8 mouse cellular contexts compared by ENCODE assay signal in genomic region chr4:116596379-116596778, GRCm38 (mm10). TPM values are rescaled to one million over a fixed set of nuclear protein-coding genes. Genes with fewer than 3 reads are reported as not detected.
A peak's percentile ranks its signal among the peaks of the same experiment; 100 is the strongest.
DNase-seq lines count a peak whose midpoint lies in the region; ATAC-seq and TF ChIP-seq lines count a peak whose summit lies in the region.

Gene Ccdc17, plus strand, starts transcription at chr4:116596654.

- H3K27ac ChIP-seq in heart, embryonic 10.5 days = peak within 1 kb of the TSS; percentile 87
- H3K27ac ChIP-seq in MEL (ENCODE audit: control insufficient read depth, low read depth, low read length) = peak within 1 kb of the TSS; percentile 74
- peak within 1 kb of the TSS; percentile 35; the same call in 1 of the 2 replicates for H3K27ac ChIP-seq in forebrain, embryonic 16.5 days (ENCODE audit: low read length)
- peak within 1 kb of the TSS; percentile 84 for H3K27ac ChIP-seq in limb, embryonic 13.5 days
- peak within 1 kb of the TSS; percentile 76 for H3K27ac ChIP-seq in neural tube, embryonic 14.5 days (ENCODE audit: low read depth, low read length)

- peak within 1 kb of the TSS; percentile 78 for H3K9ac ChIP-seq in MEL (ENCODE audit: control insufficient read depth, low read depth, low read length, poor library complexity, severe bottlenecking)
- peak within 1 kb of the TSS; percentile 74 for H3K9ac ChIP-seq in forebrain, embryonic 16.5 days (replicated peaks; ENCODE audit: low read depth, low read length)
- peak within 1 kb of the TSS; percentile 80 for H3K9ac ChIP-seq in limb, embryonic 13.5 days
- peak within 1 kb of the TSS; percentile 63 for H3K9ac ChIP-seq in neural tube, embryonic 14.5 days (replicated peaks; ENCODE audit: low read depth, low read length)

- H3K9me3 ChIP-seq in heart, embryonic 10.5 days = no peaks in the 10 kb centered on the region; the same call in 1 of the 2 replicates
- H3K9me3 ChIP-seq in MEL (replicated peaks; ENCODE audit: insufficient read depth, low read length) = no peaks in the 10 kb centered on the region
- H3K9me3 ChIP-seq in forebrain, embryonic 16.5 days (ENCODE audit: control insufficient read depth, low read length) = no peaks in the 10 kb centered on the region
- no peaks in the 10 kb centered on the region for H3K9me3 ChIP-seq in limb, embryonic 13.5 days
- no peaks in the 10 kb centered on the region for H3K9me3 ChIP-seq in neural tube, embryonic 14.5 days (ENCODE audit: control insufficient read depth, low read length)

- peaks cover 23% of the 10 kb centered on the region for H3K4me1 ChIP-seq in heart, embryonic 10.5 days
- peaks cover 5 to 9% of the 10 kb centered on the region in 2 experiments; a peak in 2 of 4 replicates for H3K4me1 ChIP-seq in MEL (ENCODE audit: control insufficient read depth in 1 of 2, insufficient read depth in 2 of 2, low read length in 2 of 2)
- H3K4me1 ChIP-seq in forebrain, embryonic 16.5 days (replicated peaks; ENCODE audit: control insufficient read depth, insufficient read depth, low read length) = peaks cover 16% of the 10 kb centered on the region
- H3K4me1 ChIP-seq in limb, embryonic 13.5 days = peaks cover 19% of the 10 kb centered on the region
- H3K4me1 ChIP-seq in neural tube, embryonic 14.5 days (ENCODE audit: control insufficient read depth, insufficient read depth, low read length) = peaks cover 13% of the 10 kb centered on the region

- TF ChIP-seq RAD21 in MEL (IDR thresholded peaks at IDR 0.05; ENCODE audit: low read depth, low read length) = no peak

- H3K4me2 ChIP-seq in forebrain, embryonic 16.5 days (ENCODE audit: low read length) = peak within 1 kb of the TSS; percentile 87
- H3K4me2 ChIP-seq in limb, embryonic 13.5 days (replicated peaks) = peak within 1 kb of the TSS; percentile 85
- H3K4me2 ChIP-seq in neural tube, embryonic 14.5 days (ENCODE audit: low read depth, low read length) = peak within 1 kb of the TSS; percentile 90

- peak in 2 of 3 experiments; percentile 7; a peak in 1 of 6 replicates for TF ChIP-seq CTCF in MEL (IDR thresholded peaks at IDR 0.05 in 2 of 3, conservative IDR thresholded peaks at IDR 0.05 in 1 of 3; ENCODE audit: control insufficient read depth in 1 of 3, insufficient read depth in 1 of 3, low read depth in 2 of 3, low read length in 3 of 3, poor library complexity in 1 of 3, severe bottlenecking in 1 of 3)

- H3K79me2 ChIP-seq in MEL (ENCODE audit: control insufficient read depth, insufficient read depth, low read length, poor library complexity) = peaks cover 6% of the 10 kb centered on the region; the same call in 1 of the 2 replicates

- TF ChIP-seq EP300 in MEL (IDR thresholded peaks at IDR 0.05; ENCODE audit: low read depth in 1 of 2, low read length in 2 of 2) = no peak

- H3K27me3 ChIP-seq in heart, embryonic 10.5 days (ENCODE audit: insufficient read depth, poor library complexity, severe bottlenecking) = no peaks in the 10 kb centered on the region
- no peaks in the 10 kb centered on the region for H3K27me3 ChIP-seq in MEL (ENCODE audit: control insufficient read depth in 1 of 2, insufficient read depth in 2 of 2, low read length in 2 of 2)
- no peaks in the 10 kb centered on the region for H3K27me3 ChIP-seq in forebrain, embryonic 16.5 days (replicated peaks; ENCODE audit: control insufficient read depth, insufficient read depth, low read length)
- H3K27me3 ChIP-seq in limb, embryonic 13.5 days = no peaks in the 10 kb centered on the region
- no peaks in the 10 kb centered on the region for H3K27me3 ChIP-seq in neural tube, embryonic 14.5 days (ENCODE audit: control insufficient read depth, insufficient read depth, low read length)

- WGBS in heart, embryonic 10.5 days = 28% methylated on average over 5 of the region's 5 CpGs
- WGBS in forebrain, embryonic 16.5 days = 25% methylated on average over 5 of the region's 5 CpGs
- 25% methylated on average over 5 of the region's 5 CpGs for WGBS in limb, embryonic 13.5 days
- 26% methylated on average over 5 of the region's 5 CpGs for WGBS in neural tube, embryonic 14.5 days

- peaks cover 49% of the 10 kb centered on the region for H3K36me3 ChIP-seq in heart, embryonic 10.5 days
- H3K36me3 ChIP-seq in MEL (ENCODE audit: control insufficient read depth in 1 of 2, insufficient read depth in 2 of 2, low read length in 2 of 2) = peaks cover 4 to 5% of the 10 kb centered on the region in 2 experiments
- peaks cover 10% of the 10 kb centered on the region for H3K36me3 ChIP-seq in forebrain, embryonic 16.5 days (ENCODE audit: control insufficient read depth, insufficient read depth)
- H3K36me3 ChIP-seq in limb, embryonic 13.5 days = peaks cover 52% of the 10 kb centered on the region
- H3K36me3 ChIP-seq in neural tube, embryonic 14.5 days (ENCODE audit: control insufficient read depth, insufficient read depth, low read length) = peaks cover 26% of the 10 kb centered on the region

- no peak for DNase-seq in heart, embryonic 10.5 days (ENCODE audit: low spot score)
- DNase-seq in heart, postnatal 25 days (ENCODE audit: low spot score) = no peak
- DNase-seq in MEL (ENCODE audit: low read depth, low spot score) = no peak
- DNase-seq in thymus, adult 18-20 months = no peak
- no peak for DNase-seq in spleen, postnatal 4 days (ENCODE audit: low spot score in 2 of 2)

- H3K4me3 ChIP-seq in heart, embryonic 10.5 days = peak within 1 kb of the TSS; percentile 74
- H3K4me3 ChIP-seq in MEL (ENCODE audit: control insufficient read depth in 1 of 2, insufficient read depth in 1 of 2, low read depth in 2 of 2, low read length in 2 of 2) = peak within 1 kb of the TSS; percentile 88 to 98
- H3K4me3 ChIP-seq in forebrain, embryonic 16.5 days (replicated peaks; ENCODE audit: low read length) = peak within 1 kb of the TSS; percentile 66
- H3K4me3 ChIP-seq in limb, embryonic 13.5 days = peak within 1 kb of the TSS; percentile 68
- H3K4me3 ChIP-seq in neural tube, embryonic 14.5 days (ENCODE audit: low read depth, low read length) = peak within 1 kb of the TSS; percentile 64

- no peak for TF ChIP-seq POLR2A in MEL (IDR thresholded peaks at IDR 0.05; ENCODE audit: control insufficient read depth in 1 of 2, insufficient read depth in 1 of 2, low read depth in 1 of 2, low read length in 2 of 2, poor library complexity in 1 of 2)

- intact Hi-C loops in heart, postnatal 25 days (cut with DNase I) = no loop called here

- ATAC-seq in forebrain, embryonic 16.5 days = no peak
- ATAC-seq in limb, embryonic 13.5 days (ENCODE audit: low FRiP score, low read depth) = no peak
- ATAC-seq in neural tube, embryonic 14.5 days (ENCODE audit: low read depth) = no peak

TF ChIP-seq in MEL, 35 proteins besides CTCF, POLR2A, EP300 and RAD21:
- TF ChIP-seq KAT2A (conservative IDR thresholded peaks at IDR 0.05; ENCODE audit: low read depth, low read length) (no peak), GATA1 (IDR thresholded peaks at IDR 0.05; ENCODE audit: low read depth, low read length) (no peak), MEF2A (IDR thresholded peaks at IDR 0.05; ENCODE audit: extremely low read depth, insufficient replicate concordance, low read depth, low read length, poor library complexity, severe bottlenecking) (no peak), NRF1 (IDR thresholded peaks at IDR 0.05; ENCODE audit: insufficient read depth, low read depth, low read length, poor library complexity, severe bottlenecking) (no peak), ZMIZ1 (IDR thresholded peaks at IDR 0.05; ENCODE audit: low read depth, low read length) (no peak), ETS1 (IDR thresholded peaks at IDR 0.05; ENCODE audit: low read depth, low read length) (no peak), UBTF (IDR thresholded peaks at IDR 0.05; ENCODE audit: borderline replicate concordance, insufficient read depth, low read depth, low read length) (no peak), TAL1 (IDR thresholded peaks at IDR 0.05; ENCODE audit: low read length) (no peak), TCF12 (IDR thresholded peaks at IDR 0.05; ENCODE audit: low read depth, low read length) (no peak), CHD2 (IDR thresholded peaks at IDR 0.05; ENCODE audit: low read length) (no peak), BHLHE40 (IDR thresholded peaks at IDR 0.05; ENCODE audit: borderline replicate concordance, low read depth, low read length) (no peak), RCOR1 (IDR thresholded peaks at IDR 0.05; ENCODE audit: low read depth, low read length) (no peak), USF1 (IDR thresholded peaks at IDR 0.05; ENCODE audit: low read depth, low read length) (no peak), CHD1 (IDR thresholded peaks at IDR 0.05; ENCODE audit: low read depth, low read length) (no peak), MXI1 (IDR thresholded peaks at IDR 0.05; ENCODE audit: low read depth, low read length) (no peak), E2F4 (IDR thresholded peaks at IDR 0.05; ENCODE audit: borderline replicate concordance, low read depth, low read length) (no peak), ZNF384 (IDR thresholded peaks at IDR 0.05; ENCODE audit: low read depth, low read length) (no peak), HCFC1 (IDR thresholded peaks at IDR 0.05; ENCODE audit: low read depth, low read length) (no peak), TBP (IDR thresholded peaks at IDR 0.05; ENCODE audit: low read depth, low read length) (no peak)

RNA-seq across cellular contexts. Expression of gene Ccdc17, which starts in this region (rescaled TPM):
- 1.7 and 2.8 TPM in 2 replicates for polyA plus RNA-seq in heart, embryonic 10.5 days (2016; fragmentation: Nextera tagmentation; extraction: Ambion mirVana)
- 1 to 10 TPM; 3.0 to 4.2 TPM for total RNA-seq in heart, postnatal 25 days (2021)
- 1.0 and 1.2 TPM in 2 replicates for total RNA-seq in MEL (2012; rRNA removed)
- 1 to 10 TPM in 1 of 2 experiments, not detected in 1; 1.5 TPM for polyA plus RNA-seq in MEL (2012; ENCODE audit: insufficient read depth in 1 of 2, insufficient read length in 2 of 2, low read depth in 1 of 2, low replicate concordance in 2 of 2, missing spikeins in 1 of 2)
- 1.9 and 3.6 TPM in 2 replicates for polyA plus RNA-seq in forebrain, embryonic 16.5 days (2015; fragmentation: Nextera tagmentation; extraction: Ambion mirVana)
- polyA plus RNA-seq in limb, embryonic 13.5 days (2015; fragmentation: Nextera tagmentation; extraction: Ambion mirVana) = 2.1 and 3.1 TPM in 2 replicates
- 5.7 and 6.0 TPM in 2 replicates for polyA plus RNA-seq in neural tube, embryonic 14.5 days (2014; fragmentation: Nextera tagmentation; extraction: Ambion mirVana)

Comparison
In these comparisons a context has a peak if more than half of its experiments do, and no peak if none do; other contexts are left out.
1. H3K27ac ChIP-seq: peak in every context shown above with its lines; median percentile 87 in heart, embryonic 10.5 days; 84 in limb, embryonic 13.5 days; 76 in neural tube, embryonic 14.5 days; 74 in MEL; 35 in forebrain, embryonic 16.5 days.